Mouse (Mus musculus): ENCODE results near the gene Ifitm6. TPM values are rescaled to one million over a fixed set of nuclear protein-coding genes. Genes with fewer than 3 reads are reported as not detected.
A peak's percentile ranks its signal among the peaks of the same experiment; 100 is the strongest.

Ifitm6 gene
- total and polyA plus RNA-seq, 3 experiments: not detected

DNA sequence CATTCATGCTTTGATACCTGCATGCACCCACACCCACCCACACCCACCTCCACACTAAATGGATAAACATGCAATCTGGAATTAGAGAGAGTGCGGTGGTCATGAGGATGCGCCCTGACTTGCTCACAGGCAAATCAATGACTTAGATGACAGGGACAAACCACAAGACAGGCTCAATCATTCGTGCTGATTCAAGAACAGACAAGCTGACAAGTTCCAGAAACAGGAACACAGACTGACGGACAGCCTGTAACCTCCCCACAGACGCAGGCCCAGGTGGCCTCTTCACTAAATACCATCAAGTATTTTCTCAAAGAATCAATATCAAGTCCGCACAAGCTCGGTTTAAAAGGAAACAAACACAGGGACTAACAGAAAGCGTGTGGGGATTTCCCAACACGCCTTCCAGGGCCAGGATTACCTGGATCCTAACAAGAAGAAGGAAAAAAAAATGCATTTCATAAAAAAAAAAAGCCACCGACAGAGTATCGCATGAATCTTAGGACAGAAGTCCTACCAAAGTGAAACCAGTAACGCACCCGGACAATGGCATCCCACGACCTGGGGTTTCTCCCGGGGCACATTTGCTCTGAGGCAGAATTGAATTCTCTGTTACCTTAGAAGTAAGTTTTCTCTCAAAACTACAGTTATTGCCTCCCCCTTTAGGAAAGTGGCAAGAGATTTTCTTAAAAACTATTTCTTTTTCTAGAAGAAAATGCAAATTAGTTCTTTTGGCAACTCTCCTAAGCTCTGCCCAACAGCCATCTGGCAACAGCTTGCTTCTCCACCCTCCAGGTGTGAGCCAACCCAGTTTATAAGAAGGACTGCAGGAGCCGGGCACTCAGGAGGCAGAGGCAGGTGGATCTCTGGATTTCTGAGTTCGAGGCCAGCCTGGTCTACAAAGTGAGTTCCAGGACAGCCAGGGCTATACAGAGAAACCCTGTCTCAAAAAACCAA is 30.3 kb downstream of the Ifitm6 start (continued):
- TF ChIP-seq CHD1 (IDR thresholded peaks at IDR 0.05; ENCODE audit: low read depth, low read length): peak; percentile 98

DNA sequence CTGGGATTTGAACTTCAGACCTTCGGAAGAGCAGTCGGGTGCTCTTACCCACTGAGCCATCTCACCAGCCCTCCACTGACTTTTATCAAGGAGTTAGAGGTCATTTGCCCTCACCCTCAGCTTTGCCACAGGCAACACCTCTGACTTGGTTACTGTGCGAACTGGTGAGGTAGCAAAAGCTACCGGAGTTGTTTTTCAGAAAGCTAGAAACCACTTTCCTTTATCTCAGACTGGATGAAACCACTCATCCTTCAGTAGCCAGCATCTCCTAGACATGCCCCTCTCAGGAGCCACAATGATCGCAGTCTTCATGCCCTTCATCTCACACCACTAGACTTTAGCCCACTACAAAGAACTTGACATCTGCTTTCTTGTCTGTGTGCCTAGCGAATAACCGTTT is 34.8 kb downstream of the Ifitm6 start:
- dilution Hi-C loops (cut with MboI; ENCODE audit: extremely low pct_ligation_motif_present, extremely low pct_unique_long_range_greater_than_20kb, low sequenced_read_pairs) (no loop called here), in situ Hi-C loops (cut with MboI; ENCODE audit: low pct_ligation_motif_present, low pct_unique_long_range_greater_than_20kb, low sequenced_read_pairs) (loop anchor here (25.0 kb wide), 1 partner anchor 379 kb away; no protein-coding TSS in a partner anchor)
- Histone ChIP-seq H3K36me3 (replicated peaks in 1 of 2; ENCODE audit: control insufficient read depth in 1 of 2, insufficient read depth in 1 of 2, low read length in 1 of 2) (no peaks in the 10 kb centered on the region), H3K4me1 (ENCODE audit: control insufficient read depth in 1 of 2, insufficient read depth in 2 of 2) (peaks cover 2 to 18% of the 10 kb centered on the region in 2 experiments; a peak in 2 of 4 replicates), H3K9ac (ENCODE audit: insufficient read depth, low read depth) (no peak overlapping the region), H3K27ac (ENCODE audit: insufficient read depth, low read depth) (no peak overlapping the region), H3K27me3 (replicated peaks) (no peaks in the 10 kb centered on the region), H3K4me2 (ENCODE audit: insufficient read depth, low read depth, poor library complexity, severe bottlenecking) (no peak overlapping the region), H3K4me3 (replicated peaks in 1 of 3; ENCODE audit: low read depth in 2 of 3, low read length in 2 of 3, poor library complexity in 1 of 3) (no peak overlapping the region), H3K79me2 (replicated peaks; ENCODE audit: control insufficient read depth, extremely low read depth, insufficient read depth, poor library complexity, severe bottlenecking) (no peaks in the 10 kb centered on the region), H3K9me3 (replicated peaks; ENCODE audit: low read length) (peaks cover 7% of the 10 kb centered on the region)
- TF ChIP-seq ETS1 (conservative IDR thresholded peaks at IDR 0.05; ENCODE audit: low read depth, low read length) (no peak), UBTF (IDR thresholded peaks at IDR 0.05; ENCODE audit: low read depth, low read length) (no peak), BHLHE40 (IDR thresholded peaks at IDR 0.05; ENCODE audit: low read depth, low read length) (no peak), CHD2 (IDR thresholded peaks at IDR 0.05; ENCODE audit: low read length) (no peak), ZKSCAN1 (IDR thresholded peaks at IDR 0.05; ENCODE audit: borderline replicate concordance, low read depth, low read length) (no peak), HCFC1 (IDR thresholded peaks at IDR 0.05; ENCODE audit: low read depth, low read length) (no peak), ZC3H11A (IDR thresholded peaks at IDR 0.05; ENCODE audit: low read depth, low read length) (no peak), JUN (IDR thresholded peaks at IDR 0.05; ENCODE audit: insufficient read depth, low read depth, low read length) (no peak), E2F4 (IDR thresholded peaks at IDR 0.05; ENCODE audit: insufficient replicate concordance, low read depth, low read length) (no peak), TCF12 (IDR thresholded peaks at IDR 0.05; ENCODE audit: low read depth, low read length) (no peak), MAFK (IDR thresholded peaks at IDR 0.05; ENCODE audit: insufficient replicate concordance, low read length) (no peak), MXI1 (IDR thresholded peaks at IDR 0.05; ENCODE audit: low read depth, low read length) (no peak), GABPA (IDR thresholded peaks at IDR 0.05; ENCODE audit: insufficient replicate concordance, low read depth, low read length) (no peak)
- DNase-seq (ENCODE audit: extremely low read depth): no peak

DNA sequence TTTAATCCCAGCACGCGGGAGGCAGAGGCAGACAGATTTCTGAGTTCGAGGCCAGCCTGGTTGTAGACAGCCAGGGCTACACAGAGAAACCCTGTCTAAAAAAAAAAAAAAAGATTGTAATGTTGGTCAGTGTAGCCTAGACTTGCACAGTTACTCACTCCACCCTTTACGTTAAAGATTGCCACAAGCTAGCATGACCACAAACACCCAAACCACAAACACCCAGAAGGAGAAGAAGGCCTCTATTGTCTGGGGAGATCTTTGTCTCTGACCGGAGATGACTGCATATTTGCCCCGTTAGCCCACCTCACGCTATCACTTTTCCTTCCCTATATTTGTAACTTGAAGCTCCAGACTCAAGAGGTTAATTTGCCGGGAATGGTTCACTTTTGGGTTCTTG is 36.0 kb downstream of the Ifitm6 start:
- H3K4me1 ChIP-seq (ENCODE audit: control insufficient read depth in 1 of 2, insufficient read depth in 2 of 2): peaks cover 2 to 19% of the 10 kb centered on the region in 2 experiments; a peak in 3 of 4 replicates
- no peak overlapping the region for H3K4me3 ChIP-seq (replicated peaks in 1 of 3; ENCODE audit: low read depth in 2 of 3, low read length in 2 of 3, poor library complexity in 1 of 3)
- in situ Hi-C loops (cut with MboI; ENCODE audit: low pct_ligation_motif_present, low pct_unique_long_range_greater_than_20kb, low sequenced_read_pairs) (loop anchor here (25.0 kb wide), 1 partner anchor 381 kb away; no protein-coding TSS in a partner anchor), dilution Hi-C loops (cut with MboI; ENCODE audit: extremely low pct_ligation_motif_present, extremely low pct_unique_long_range_greater_than_20kb, low sequenced_read_pairs) (no loop called here)
- H3K36me3 ChIP-seq (replicated peaks in 1 of 2; ENCODE audit: control insufficient read depth in 1 of 2, insufficient read depth in 1 of 2, low read length in 1 of 2): no peaks in the 10 kb centered on the region
- no peaks in the 10 kb centered on the region for H3K79me2 ChIP-seq (replicated peaks; ENCODE audit: control insufficient read depth, extremely low read depth, insufficient read depth, poor library complexity, severe bottlenecking)
- no peaks in the 10 kb centered on the region for H3K27me3 ChIP-seq (replicated peaks)
- DNase-seq (ENCODE audit: extremely low read depth): no peak
- H3K4me2 ChIP-seq (ENCODE audit: insufficient read depth, low read depth, poor library complexity, severe bottlenecking): no peak overlapping the region; the same call in 1 of the 2 replicates
- peaks cover 7% of the 10 kb centered on the region for H3K9me3 ChIP-seq (replicated peaks; ENCODE audit: low read length)
- TF ChIP-seq UBTF (IDR thresholded peaks at IDR 0.05; ENCODE audit: low read depth, low read length): 0 out of 2 replicates have a peak, but pooled peaks have one; percentile 76
- TF ChIP-seq POLR2AphosphoS2 (IDR thresholded peaks at IDR 0.05; ENCODE audit: low read depth, low read length): no peak
- no peak for TF ChIP-seq BHLHE40 (IDR thresholded peaks at IDR 0.05; ENCODE audit: low read depth, low read length)
- TF ChIP-seq TCF12 (IDR thresholded peaks at IDR 0.05; ENCODE audit: low read depth, low read length): peak; percentile 37; the same call in 1 of the 2 replicates
- TF ChIP-seq ZKSCAN1 (IDR thresholded peaks at IDR 0.05; ENCODE audit: borderline replicate concordance, low read depth, low read length): no peak
- TF ChIP-seq NELFE (IDR thresholded peaks at IDR 0.05; ENCODE audit: low read depth, low read length): no peak
- no peak for TF ChIP-seq ZMIZ1 (IDR thresholded peaks at IDR 0.05; ENCODE audit: low read depth, low read length)
- TF ChIP-seq ZNF384 (IDR thresholded peaks at IDR 0.05; ENCODE audit: low read depth, low read length): peak; percentile 76
- TF ChIP-seq EP300 (IDR thresholded peaks at IDR 0.05; ENCODE audit: low read length): peak; percentile 51
- TF ChIP-seq CHD2 (IDR thresholded peaks at IDR 0.05; ENCODE audit: low read length): no peak
- TF ChIP-seq ELF1 (IDR thresholded peaks at IDR 0.05; ENCODE audit: low read depth, low read length): no peak
- TF ChIP-seq MAFK (IDR thresholded peaks at IDR 0.05; ENCODE audit: insufficient replicate concordance, low read length): no peak
- peak; percentile 32; the same call in 1 of the 2 replicates for TF ChIP-seq JUN (IDR thresholded peaks at IDR 0.05; ENCODE audit: insufficient read depth, low read depth, low read length)
- peak; percentile 95 for TF ChIP-seq TBP (conservative IDR thresholded peaks at IDR 0.05; ENCODE audit: low read depth, low read length)
- no peak for TF ChIP-seq NRF1 (IDR thresholded peaks at IDR 0.05; ENCODE audit: low read depth, low read length)
- no peak for TF ChIP-seq RAD21 (IDR thresholded peaks at IDR 0.05; ENCODE audit: low read depth, low read length)
- TF ChIP-seq CTCF (conservative IDR thresholded peaks at IDR 0.05 in 1 of 2, IDR thresholded peaks at IDR 0.05 in 1 of 2; ENCODE audit: low read depth in 2 of 2, low read length in 2 of 2): no peak
- peak; percentile 10; the same call in 1 of the 2 replicates for TF ChIP-seq ETS1 (conservative IDR thresholded peaks at IDR 0.05; ENCODE audit: low read depth, low read length)
- no peak overlapping the region for H3K9ac ChIP-seq (ENCODE audit: insufficient read depth, low read depth)
- H3K27ac ChIP-seq (ENCODE audit: insufficient read depth, low read depth): no peak overlapping the region
